Mouse (Mus musculus): ENCODE results near the gene Fam219a.

The Fam219a gene

GRCm38 (mm10) chr4:41468396-41469080, 100.8 kb downstream of the Fam219a start:
- peak; percentile 68 for DNase-seq

Data from kidney, adult 11 months (tissue).